Mouse (Mus musculus) thymus, postnatal 0 days (tissue): Measurements from ENCODE around the gene Otud7a. TPM values are rescaled to one million over a fixed set of nuclear protein-coding genes. Genes with fewer than 3 reads are reported as not detected.

ENCODE experiments used
- DNase-seq: peaks from one replicate; pipeline ENCODE4 v3.0.0-alpha.2; 2015; ENCODE audit warnings: low spot score
- polyA plus RNA-seq: library from polyadenylated mRNA; unstranded; fragments of >200 nt; fragmentation: Nextera tagmentation; extraction: Ambion mirVana; gene quantifications from 2 replicates; pipeline ENCODE4 v1.2.1, GENCODE M21; 2015

The Otud7a gene
- polyA plus RNA-seq, result not detected in 2 replicates

GRCm38 (mm10) chr7:63444484-63445345 lies at the start of gene Otud7a:
Gene Otud7a (plus strand): TSS chr7:63444751.
- no peak for DNase-seq

DNA sequence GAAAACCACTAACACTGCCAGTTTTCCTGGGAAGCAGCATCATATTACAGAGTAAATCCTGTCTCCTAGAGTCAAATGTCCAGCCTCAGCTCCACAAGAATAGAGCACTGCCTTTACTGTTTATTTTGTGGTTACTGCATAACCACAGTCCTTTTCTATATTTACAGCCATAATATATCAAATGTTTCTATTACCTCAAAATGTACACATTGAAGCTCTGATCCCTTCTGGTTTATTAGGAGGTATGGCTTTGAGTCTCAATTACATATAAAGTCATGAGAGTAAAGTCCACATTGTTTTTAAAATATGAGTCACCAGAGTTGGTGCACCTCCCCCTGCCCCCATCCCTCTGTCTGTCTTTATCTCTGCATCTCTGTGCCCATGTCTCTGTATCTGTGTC lies 38.6 kb upstream of the Otud7a start:
- DNase-seq, result no peak

DNA sequence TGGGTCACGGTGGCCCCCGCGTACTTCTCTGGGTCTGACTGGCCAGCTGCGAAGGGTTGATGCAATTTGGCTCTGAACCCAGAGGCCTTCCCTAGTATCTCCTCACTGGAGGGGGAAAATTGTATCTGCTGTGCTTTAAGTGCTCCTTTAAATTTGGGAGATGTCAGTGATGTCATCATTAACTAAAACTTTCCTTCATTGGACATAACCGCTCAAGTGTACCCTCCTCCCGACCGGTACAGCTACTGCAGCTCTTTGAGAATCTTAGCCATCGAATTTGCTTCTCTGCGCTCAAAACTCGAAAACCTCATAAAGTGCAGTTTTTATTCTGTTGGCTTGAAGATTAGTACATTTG lies 772 bp downstream of the Otud7a start:
- DNase-seq, result no peak

DNA sequence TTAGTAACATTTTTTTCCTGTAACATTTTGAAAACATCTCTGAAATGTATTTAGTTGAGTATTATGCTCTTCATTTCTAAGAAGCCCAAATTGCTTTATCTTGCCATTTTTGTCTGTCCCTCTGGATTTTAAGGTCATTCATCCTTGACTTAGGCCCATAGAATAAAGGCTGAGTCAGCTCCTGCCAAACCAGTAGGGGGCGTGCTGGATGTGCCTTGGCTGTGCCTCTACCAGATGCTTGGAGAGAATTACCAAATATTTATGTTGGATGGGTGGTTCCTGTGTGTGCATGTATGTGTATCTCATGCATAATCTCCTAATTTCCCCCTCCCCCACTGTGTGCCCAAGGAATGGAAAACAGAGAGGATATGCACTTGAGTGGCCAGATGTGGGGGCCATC lies 2.4 kb downstream of the Otud7a start:
- DNase-seq, result no peak

GRCm38 (mm10) chr7:63455228-63455627 lies 10.7 kb downstream of the Otud7a start:
- no peak for DNase-seq

DNA sequence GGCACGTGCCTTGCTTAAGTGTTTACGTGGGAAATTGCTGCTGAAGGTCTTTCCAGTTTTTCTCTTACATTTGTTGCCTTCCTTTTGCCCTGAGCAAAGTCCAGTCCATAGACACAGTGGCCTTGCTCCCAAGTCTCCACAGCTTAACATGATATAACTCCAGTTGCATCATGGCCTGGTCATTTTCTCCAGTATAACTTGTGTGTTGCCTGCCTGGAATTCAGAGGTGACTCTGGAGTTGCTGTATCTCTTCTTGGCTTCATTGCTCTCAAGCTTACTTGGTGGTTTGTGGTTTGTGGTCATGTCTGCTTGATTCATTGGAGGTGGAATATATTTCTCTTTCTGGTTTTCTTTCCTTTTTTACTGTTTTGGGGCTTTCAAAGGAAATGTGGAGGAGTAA lies 17.7 kb downstream of the Otud7a start:
- DNase-seq, result no peak

- DNase-seq, result no peak
Measured at GRCm38 (mm10) chr7:63462684-63463083, 18.1 kb downstream of the Otud7a start.

- no peak for DNase-seq
Measured at GRCm38 (mm10) chr7:63466729-63467128, 22.2 kb downstream of the Otud7a start.

DNA sequence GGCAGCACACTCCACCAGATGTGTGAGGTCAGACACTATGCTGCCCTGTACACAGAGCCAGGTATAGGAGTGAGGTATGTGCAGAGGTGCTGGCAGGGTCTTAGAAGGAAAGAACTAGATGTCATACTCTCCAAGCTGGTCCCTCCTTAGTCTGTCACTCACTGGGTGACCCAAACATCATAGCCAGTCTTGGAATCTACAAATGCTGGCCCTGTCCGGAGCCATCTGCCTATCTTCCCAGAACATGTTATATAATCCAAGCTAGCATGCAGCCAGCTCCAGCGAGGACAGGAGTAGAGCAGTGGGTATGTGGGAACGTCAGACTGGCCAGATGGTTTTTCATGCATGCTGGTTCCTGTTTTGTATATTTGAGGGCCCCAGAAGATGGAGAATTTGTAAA lies 23.7 kb downstream of the Otud7a start:
- DNase-seq, result no peak

DNA sequence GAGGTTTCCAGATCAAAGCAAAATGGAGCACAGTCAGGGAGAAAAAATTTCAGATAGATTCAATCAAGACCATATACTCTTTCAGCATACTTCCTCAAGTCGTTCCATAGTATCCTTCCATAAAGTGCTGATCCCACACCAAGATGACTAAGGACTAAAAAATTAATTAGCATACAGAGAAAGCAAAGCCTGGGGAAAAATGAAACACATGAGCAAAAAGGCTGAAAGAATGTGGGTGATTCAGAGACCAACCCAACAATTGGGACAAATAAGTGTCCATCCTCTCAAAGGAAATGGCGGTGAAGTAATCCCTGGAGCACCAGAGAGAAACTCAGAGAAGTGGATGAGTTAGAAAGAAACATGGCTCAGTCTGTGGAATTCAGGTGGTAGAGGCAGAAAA lies 38.5 kb downstream of the Otud7a start:
- DNase-seq, result no peak

GRCm38 (mm10) chr7:63497051-63497547 lies 52.5 kb downstream of the Otud7a start:
- no peak for DNase-seq

- DNase-seq, result no peak
Measured at GRCm38 (mm10) chr7:63504202-63504601, 59.7 kb downstream of the Otud7a start.

DNA sequence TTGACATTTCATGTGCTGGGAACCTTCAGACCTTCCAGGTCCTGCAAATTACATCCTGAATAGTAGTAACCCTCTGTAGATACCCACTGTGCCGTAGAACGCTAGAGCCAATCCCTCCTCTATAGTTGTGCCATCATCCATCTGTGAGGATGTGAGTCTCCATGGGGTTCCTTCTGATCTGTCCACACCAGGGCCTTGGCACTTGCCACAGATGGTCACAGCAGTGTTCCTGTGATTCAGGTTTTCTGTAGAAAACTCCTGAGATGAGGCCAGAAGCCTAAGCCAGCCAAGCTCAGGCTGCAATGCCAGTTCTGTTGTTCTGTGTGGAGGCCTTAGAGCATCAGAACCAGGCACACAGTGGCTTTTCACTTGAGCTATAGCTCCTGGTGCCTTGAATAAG lies 63.5 kb downstream of the Otud7a start:
- DNase-seq, result no peak

DNA sequence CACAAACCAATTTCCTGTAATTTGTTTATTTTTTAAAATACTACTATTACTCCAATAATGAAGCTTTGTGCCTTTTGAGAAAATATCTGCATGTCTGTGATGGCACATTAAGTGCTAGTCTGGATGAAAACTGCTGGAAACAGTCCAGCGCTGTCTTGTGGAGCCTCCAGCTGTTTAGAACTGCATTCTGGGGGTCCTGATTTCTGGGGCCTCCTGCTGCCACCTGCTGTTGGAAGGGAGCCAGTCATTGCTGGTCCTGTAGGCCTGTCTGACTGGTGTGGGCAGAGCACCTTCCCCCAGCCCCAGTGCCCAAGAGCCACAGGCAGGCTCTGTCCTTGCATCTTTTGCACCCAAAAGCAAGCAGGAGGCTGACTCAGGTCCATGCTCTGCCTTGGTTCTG lies 65.3 kb downstream of the Otud7a start:
- no peak for DNase-seq

- no peak for DNase-seq
Measured at GRCm38 (mm10) chr7:63511458-63511857, 66.9 kb downstream of the Otud7a start.

GRCm38 (mm10) chr7:63512561-63512960 lies 68.0 kb downstream of the Otud7a start:
- no peak for DNase-seq

GRCm38 (mm10) chr7:63516141-63516895 lies 71.8 kb downstream of the Otud7a start:
- DNase-seq, result no peak

DNA sequence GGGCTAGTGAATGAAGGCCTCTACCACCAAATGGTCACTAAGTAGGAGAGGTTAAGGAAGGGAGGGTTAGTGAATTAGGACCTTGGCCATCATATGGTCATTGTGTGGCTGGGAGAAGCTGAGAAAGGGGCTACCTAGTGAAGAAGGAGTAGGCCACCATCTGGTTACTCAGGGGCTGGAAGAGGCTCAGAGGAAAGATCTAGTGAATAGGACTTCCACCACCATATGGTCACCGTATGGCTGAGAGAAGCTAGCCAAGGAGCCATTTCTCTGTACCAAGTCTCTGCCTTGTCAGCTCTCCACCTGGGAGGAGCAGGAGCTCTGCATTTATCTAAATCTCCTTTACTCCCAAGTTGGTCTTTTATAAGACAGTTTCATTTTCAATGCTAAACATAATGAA lies 75.7 kb downstream of the Otud7a start:
- no peak for DNase-seq

- no peak for DNase-seq
Measured at GRCm38 (mm10) chr7:63522403-63522802, 77.9 kb downstream of the Otud7a start.

GRCm38 (mm10) chr7:63523051-63523450 lies 78.5 kb downstream of the Otud7a start:
- DNase-seq, result no peak

DNA sequence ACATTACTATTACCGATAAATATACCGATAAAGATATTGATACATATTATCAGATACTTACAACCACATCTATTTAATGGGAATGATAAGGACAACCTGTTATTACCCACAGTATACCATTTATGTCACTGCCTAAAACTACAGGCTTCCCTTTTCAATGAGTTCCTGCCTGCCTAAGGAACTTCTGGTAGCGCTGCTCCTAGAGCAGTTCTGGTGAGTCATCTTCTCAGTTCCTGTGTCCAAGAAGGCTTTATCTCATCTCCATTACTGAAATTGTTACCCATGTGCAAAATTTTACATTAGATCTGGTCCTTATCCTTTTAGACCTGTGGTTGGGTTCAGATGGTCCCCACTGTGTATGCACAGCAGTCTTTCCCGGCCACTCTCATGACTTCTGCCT lies 95.7 kb downstream of the Otud7a start:
- DNase-seq, result no peak

DNA sequence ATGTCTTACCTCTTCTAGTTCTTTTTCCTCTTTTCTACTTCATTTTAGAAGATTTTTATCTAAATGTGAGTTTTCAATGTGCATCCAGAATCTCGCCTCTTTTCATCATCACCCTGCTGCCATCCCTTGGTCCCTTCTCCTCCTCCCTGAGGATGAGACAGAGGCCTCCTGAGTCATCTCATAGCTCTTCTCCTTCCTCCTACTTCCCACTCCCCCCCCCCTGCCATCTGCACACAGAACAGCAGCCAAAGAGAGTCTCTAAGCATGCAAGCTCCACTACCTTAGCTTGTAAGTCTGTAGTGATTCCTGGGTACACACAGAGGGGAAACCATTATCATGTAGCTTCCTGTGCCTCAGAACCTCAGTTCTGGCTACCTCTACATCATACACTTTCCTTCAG lies 109.9 kb downstream of the Otud7a start:
- DNase-seq, result no peak

DNA sequence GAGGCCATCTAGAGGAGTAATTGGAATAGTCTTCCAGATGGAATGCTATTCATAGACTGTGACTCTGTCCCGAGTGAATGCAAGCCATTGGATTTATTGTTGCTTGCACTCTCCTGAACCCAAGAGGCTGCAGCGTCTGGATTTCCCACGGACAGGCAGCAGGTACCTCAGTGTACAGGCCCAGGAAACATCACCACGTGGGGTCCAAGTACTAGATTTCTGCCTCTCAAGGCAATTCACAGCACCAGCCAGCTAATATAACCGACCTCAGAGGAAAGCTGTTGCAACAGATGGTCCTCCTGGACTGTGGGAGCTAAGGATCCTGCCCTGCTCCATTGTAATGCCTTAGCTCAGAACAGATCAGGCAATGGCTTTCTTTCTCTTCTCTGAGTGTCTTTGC lies 111.8 kb downstream of the Otud7a start:
- DNase-seq, result no peak
